Comparison of ENCODE assay signal across 26 mouse cellular contexts in genomic region chr6:4796281-4796680, GRCm38 (mm10). TPM values are rescaled to one million over a fixed set of nuclear protein-coding genes. Genes with fewer than 3 reads are reported as not detected.
"Had no signal": no experiment of that assay in that cellular context is flagged by ENCODE, and none has a peak within 500 bp of the region (broad histone marks: within the 10 kb centered on the region; RNA-seq: fewer than 3 reads in every experiment).

No protein-coding gene starts in this region.

- H3K4me3 ChIP-seq: heart, adult 2 months; heart, embryonic 13.5 days; heart, embryonic 15.5 days; hindbrain, embryonic 10.5 days; hindbrain, embryonic 12.5 days; intestine, embryonic 15.5 days; kidney, embryonic 15.5 days; limb, embryonic 12.5 days; liver, embryonic 13.5 days; liver, embryonic 15.5 days had no signal

- DNase-seq: gastrocnemius, postnatal 14 days; gastrocnemius, postnatal 36 days; heart, adult 11 months; heart, adult 2 months; heart, postnatal 4 days; kidney, adult 18-20 months; kidney, adult 9 months; kidney, postnatal 14 days; kidney, postnatal 36 days; layer of hippocampus, adult 9-11 months; layer of hippocampus, postnatal 36 days; left cerebral cortex, postnatal 4 days; liver; liver, embryonic 13.5 days; liver, postnatal 0 days had no signal

- H3K27ac ChIP-seq: heart, adult 2 months; heart, embryonic 13.5 days; heart, embryonic 15.5 days; hindbrain, embryonic 10.5 days; hindbrain, embryonic 12.5 days; hindbrain, embryonic 14.5 days; intestine, embryonic 15.5 days; kidney, postnatal 0 days; limb, embryonic 12.5 days; liver, embryonic 13.5 days; liver, embryonic 15.5 days had no signal

- H3K4me1 ChIP-seq: heart, embryonic 13.5 days; heart, embryonic 15.5 days; hindbrain, embryonic 10.5 days; hindbrain, embryonic 12.5 days; intestine, embryonic 15.5 days; kidney, embryonic 15.5 days; liver, embryonic 13.5 days; liver, embryonic 15.5 days had no signal

- H3K36me3 ChIP-seq: heart, embryonic 13.5 days; heart, embryonic 15.5 days; hindbrain, embryonic 10.5 days; hindbrain, embryonic 12.5 days; intestine, embryonic 15.5 days; kidney, embryonic 15.5 days; limb, embryonic 12.5 days; liver, embryonic 13.5 days; liver, embryonic 15.5 days had no signal

- H3K27me3 ChIP-seq: heart, embryonic 13.5 days; heart, embryonic 15.5 days; hindbrain, embryonic 12.5 days; intestine, embryonic 15.5 days; kidney, embryonic 15.5 days; limb, embryonic 12.5 days; liver, embryonic 13.5 days; liver, embryonic 15.5 days had no signal

- H3K9me3 ChIP-seq: heart, embryonic 13.5 days; heart, embryonic 15.5 days; hindbrain, embryonic 12.5 days; intestine, embryonic 15.5 days; kidney, embryonic 15.5 days; liver, embryonic 13.5 days; liver, embryonic 15.5 days had no signal

RNA-seq across cellular contexts. Expression of gene Peg10, which starts 49.2 kb away (rescaled TPM):
- polyA plus RNA-seq: inflammation-experienced regulatory T-cells, adult 6 months had no signal
